Mouse (Mus musculus) liver, embryonic 14.5 days (tissue): Measurements from ENCODE around the gene Plekhm1. TPM values are rescaled to one million over a fixed set of nuclear protein-coding genes. Genes with fewer than 3 reads are reported as not detected.

Source experiments
- ATAC-seq: fragments of 200-750 bp; cut with Nextera tagmentation; 2 replicates; pipeline ENCODE4 v1.8.0; 2017; ENCODE audit warnings: moderate number of reproducible peaks, mild to moderate bottlenecking, moderate library complexity; ENCODE audit not compliant: insufficient read depth
- DNase-seq, 3 experiments: peaks; one replicate each; pipeline ENCODE4 v3.0.0-alpha.2; 2012 to 2013; ENCODE audit warnings: low read depth in 3 of 3, low spot score in 3 of 3
- H3K27ac ChIP-seq: fragments of 300-500 bp; sonication (generic); 2 replicates; pipeline ENCODE4 v1.5.1; 2014; ENCODE audit warnings: moderate library complexity, mild to moderate bottlenecking, control low read depth, inconsistent platforms
- H3K27me3 ChIP-seq: fragments of 300-500 bp; sonication (generic); 2 replicates; pipeline ENCODE4 v1.6.1; 2014; ENCODE audit warnings: mild to moderate bottlenecking, low read length, moderate library complexity; ENCODE audit not compliant: control insufficient read depth, insufficient read depth
- H3K36me3 ChIP-seq: fragments of 300-500 bp; sonication (generic); replicated peaks from 2 replicates; pipeline ENCODE4 v1.6.1; 2014; ENCODE audit warnings: low read depth; ENCODE audit not compliant: control insufficient read depth, insufficient read depth
- H3K4me1 ChIP-seq, 2 experiments: fragments of 200-500 bp in 1 of 2; fragments of 300-500 bp in 1 of 2; sonication (generic) in 1 of 2; replicated peaks; 2 replicates each; pipeline ENCODE4 v1.6.1; 2012 to 2014; ENCODE audit warnings: antibody characterized with exemption in 1 of 2, inconsistent platforms in 1 of 2, low read length in 1 of 2; ENCODE audit not compliant: control insufficient read depth in 2 of 2, insufficient read depth in 2 of 2
- H3K4me2 ChIP-seq: fragments of 300-500 bp; sonication (generic); 2 replicates; pipeline ENCODE4 v1.6.1; 2014; ENCODE audit warnings: low read depth, mild to moderate bottlenecking, control low read depth, moderate library complexity
- H3K4me3 ChIP-seq, 2 experiments: fragments of 200-500 bp in 1 of 2; fragments of 300-500 bp in 1 of 2; sonication (generic) in 1 of 2; 2 replicates each; pipeline ENCODE4 v1.5.1; 2012 to 2014; ENCODE audit warnings: low read depth in 2 of 2, low read length in 2 of 2, mild to moderate bottlenecking in 2 of 2, control low read depth in 1 of 2, inconsistent platforms in 1 of 2, moderate library complexity in 1 of 2; ENCODE audit not compliant: insufficient read depth in 1 of 2
- H3K9ac ChIP-seq: fragments of 300-500 bp; sonication (generic); replicated peaks from 2 replicates; pipeline ENCODE4 v1.6.1; 2014; ENCODE audit warnings: mild to moderate bottlenecking, control low read depth, moderate library complexity
- H3K9me3 ChIP-seq: fragments of 300-500 bp; sonication (generic); 2 replicates; pipeline ENCODE4 v1.6.1; 2016; ENCODE audit warnings: low read length, mixed read lengths; ENCODE audit not compliant: control insufficient read depth
- CTCF ChIP-seq: IDR thresholded peaks from 2 replicates; pipeline ENCODE4 v1.5.1; 2016; ENCODE audit warnings: antibody characterized with exemption, low read depth, control low read depth
- EP300 ChIP-seq: IDR thresholded peaks from 2 replicates; pipeline ENCODE4 v1.6.1; 2016; ENCODE audit warnings: antibody characterized with exemption, low read depth
- whole genome bisulfite sequencing: fragments of 180-500 bp; shearing (Covaris S2); extraction: QIAGEN DNeasy Blood & Tissue Kit; methylation state at CpG from one replicate; pipeline ENCODE4 v1.1.7; 2014; ENCODE audit not compliant: insufficient replicate concordance; 5-methylcytosine and 5-hydroxymethylcytosine counted together
- polyA plus RNA-seq, 2 experiments: library from polyadenylated mRNA; depleted of rRNA in 1 of 2; stranded (reverse) in 1 of 2; unstranded in 1 of 2; fragments of >200 nt; fragmentation: Nextera tagmentation in 1 of 2; extraction: Ambion mirVana in 1 of 2; gene quantifications; 2 replicates each; pipeline versions ENCODE4 v1.2.1 to v1.2.3; 2012 to 2014

Gene Plekhm1
- polyA plus RNA-seq, 2 experiments, result 3.3 to 3.7 TPM

GRCm38 (mm10) chr11:103399050-103399449 is 13.4 kb downstream of the Plekhm1 start:
- WGBS, result 72% methylated on average over 3 of the region's 3 CpGs
- no peaks in the 10 kb centered on the region for H3K9me3 ChIP-seq

GRCm38 (mm10) chr11:103396682-103397081 is 15.8 kb downstream of the Plekhm1 start:
- Histone ChIP-seq H3K4me2 (no peak overlapping the region), H3K9ac (no peak overlapping the region), H3K36me3 (peaks cover 24% of the 10 kb centered on the region), H3K4me1 (no peaks in the 10 kb centered on the region), H3K27ac (no peak overlapping the region), H3K27me3 (no peaks in the 10 kb centered on the region), H3K4me3 (no peak overlapping the region), H3K9me3 (no peaks in the 10 kb centered on the region)
- DNase-seq (no peak), ATAC-seq (no peak)
- WGBS, result 69% methylated on average over 4 of the region's 4 CpGs
- TF ChIP-seq CTCF (no peak), EP300 (no peak)

More at GRCm38 (mm10) chr11:103399050-103399449, 13.4 kb downstream of the Plekhm1 start:
- peaks cover 16% of the 10 kb centered on the region for H3K36me3 ChIP-seq
- no peak overlapping the region for H3K27ac ChIP-seq
- no peak overlapping the region for H3K4me3 ChIP-seq
- no peak for ATAC-seq
- H3K27me3 ChIP-seq, result no peaks in the 10 kb centered on the region
- no peak for DNase-seq
- TF ChIP-seq CTCF (0 out of 2 replicates have a peak, but pooled peaks have one; percentile 10), EP300 (no peak)
- H3K4me2 ChIP-seq, result no peak overlapping the region
- H3K9ac ChIP-seq, result no peak overlapping the region
- H3K4me1 ChIP-seq, result no peaks in the 10 kb centered on the region

- no peaks in the 10 kb centered on the region for H3K9me3 ChIP-seq
- H3K36me3 ChIP-seq, result peaks cover 24% of the 10 kb centered on the region
- no peak overlapping the region for H3K4me3 ChIP-seq
- no peak overlapping the region for H3K9ac ChIP-seq
- 84% methylated on average over 4 of the region's 4 CpGs for WGBS
- H3K27me3 ChIP-seq, result no peaks in the 10 kb centered on the region
- ATAC-seq, result no peak
- TF ChIP-seq EP300 (no peak), CTCF (no peak)
- H3K27ac ChIP-seq, result no peak overlapping the region
- no peaks in the 10 kb centered on the region for H3K4me1 ChIP-seq
- DNase-seq, result no peak
- H3K4me2 ChIP-seq, result no peak overlapping the region
Measured at GRCm38 (mm10) chr11:103396236-103396635, 16.3 kb downstream of the Plekhm1 start.

GRCm38 (mm10) chr11:103394604-103395003 is 17.9 kb downstream of the Plekhm1 start:
- WGBS, result 80% methylated on average over 7 of the region's 7 CpGs
- Histone ChIP-seq H3K4me2 (no peak overlapping the region), H3K27me3 (no peaks in the 10 kb centered on the region), H3K9me3 (no peaks in the 10 kb centered on the region), H3K4me1 (no peaks in the 10 kb centered on the region), H3K36me3 (peaks cover 24% of the 10 kb centered on the region), H3K27ac (no peak overlapping the region), H3K4me3 (no peak overlapping the region), H3K9ac (no peak overlapping the region)
- ATAC-seq (no peak), DNase-seq (no peak)
- TF ChIP-seq EP300, result no peak
- TF ChIP-seq CTCF, result no peak

GRCm38 (mm10) chr11:103394025-103394424 is 18.5 kb downstream of the Plekhm1 start:
- DNase-seq, result no peak
- no peaks in the 10 kb centered on the region for H3K9me3 ChIP-seq
- no peak overlapping the region for H3K4me3 ChIP-seq
- no peak overlapping the region for H3K4me2 ChIP-seq
- no peaks in the 10 kb centered on the region for H3K27me3 ChIP-seq
- H3K36me3 ChIP-seq, result peaks cover 24% of the 10 kb centered on the region
- H3K27ac ChIP-seq, result no peak overlapping the region
- ATAC-seq, result no peak
- H3K9ac ChIP-seq, result no peak overlapping the region
- WGBS, result 76% methylated on average over 7 of the region's 7 CpGs
- H3K4me1 ChIP-seq, result no peaks in the 10 kb centered on the region
- TF ChIP-seq CTCF (no peak), EP300 (no peak)
